Mouse (Mus musculus) spleen, adult 2 months (tissue): ENCODE measurements around the gene Dock4. TPM values are rescaled to one million over a fixed set of nuclear protein-coding genes. Genes with fewer than 3 reads are reported as not detected.

ENCODE experiments used
- DNase-seq, 2 experiments: peaks; one replicate each; pipeline versions ENCODE4 v3.0.0 to v3.0.0-alpha.2; 2012 to 2021; ENCODE audit warnings: low spot score in 2 of 2, low read depth in 1 of 2
- H3K27ac ChIP-seq: fragments of 200-500 bp; 2 replicates; pipeline ENCODE4 v1.5.1; 2012; ENCODE audit warnings: low read length, inconsistent platforms; ENCODE audit not compliant: insufficient read depth
- H3K27me3 ChIP-seq: fragments of 200-500 bp; 2 replicates; pipeline ENCODE4 v1.6.1; 2012; ENCODE audit warnings: mild to moderate bottlenecking, moderate library complexity, low read length, inconsistent platforms; ENCODE audit not compliant: control insufficient read depth, insufficient read depth
- H3K36me3 ChIP-seq: fragments of 200-500 bp; 2 replicates; pipeline ENCODE4 v1.6.1; 2012; ENCODE audit warnings: mild to moderate bottlenecking, low read length, inconsistent platforms; ENCODE audit not compliant: control insufficient read depth, insufficient read depth
- H3K4me1 ChIP-seq: fragments of 200-500 bp; 2 replicates; pipeline ENCODE4 v1.6.1; 2011; ENCODE audit warnings: inconsistent platforms; ENCODE audit not compliant: control insufficient read depth, insufficient read depth, insufficient read length
- H3K4me3 ChIP-seq: fragments of 200-500 bp; 2 replicates; pipeline ENCODE4 v1.5.1; 2011; ENCODE audit warnings: mild to moderate bottlenecking, inconsistent platforms; ENCODE audit not compliant: insufficient read depth, insufficient read length; ENCODE audit errors: extremely low read depth
- CTCF ChIP-seq: fragments of 200-500 bp; IDR thresholded peaks from 2 replicates; pipeline ENCODE4 v1.5.1; 2011; ENCODE audit warnings: mild to moderate bottlenecking, inconsistent platforms; ENCODE audit not compliant: insufficient read depth, insufficient read length, insufficient replicate concordance; ENCODE audit errors: extremely low read depth
- POLR2A ChIP-seq: fragments of 200-500 bp; IDR thresholded peaks from 2 replicates; pipeline ENCODE4 v1.6.1; 2011; ENCODE audit warnings: low read depth, low read length, inconsistent platforms
- WGBS: fragments of 180-500 bp; shearing (Covaris S2); methylation state at CpG from one replicate; pipeline ENCODE4 v1.1.7; 2018; 5-methylcytosine and 5-hydroxymethylcytosine counted together
- polyA plus RNA-seq: library from polyadenylated mRNA; depleted of rRNA; stranded (reverse); fragments of >200 nt; gene quantifications from 2 replicates; pipeline ENCODE4 v1.2.3, GENCODE M21; 2012

Gene Dock4
- polyA plus RNA-seq, 1 experiment: 2.3 TPM

DNA sequence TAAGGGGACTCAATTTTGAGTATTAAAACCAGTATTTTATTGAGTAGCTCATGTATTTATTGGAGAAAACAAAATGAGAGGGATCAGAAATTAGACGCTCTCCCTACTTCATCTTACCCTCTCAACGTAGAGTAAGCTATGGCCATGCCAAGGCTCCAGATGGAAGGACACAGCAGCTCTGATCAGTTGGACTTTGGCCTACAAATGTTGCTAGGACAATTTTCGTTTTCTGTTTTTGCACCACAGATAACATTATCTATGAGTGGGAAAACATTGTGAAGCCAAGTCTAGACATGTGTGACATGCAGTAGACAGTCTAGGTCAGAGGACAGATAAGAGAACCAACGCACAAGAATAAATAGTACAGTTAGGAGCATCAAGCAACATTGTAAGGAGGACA lies 28.5 kb upstream of the Dock4 start:
- no peak overlapping the region for H3K4me3 ChIP-seq
- no peak for TF ChIP-seq CTCF
- no peak for TF ChIP-seq POLR2A
- no peak overlapping the region for H3K27ac ChIP-seq
- H3K4me1 ChIP-seq: no peaks in the 10 kb centered on the region; the same call in 1 of the 2 replicates
- no peaks in the 10 kb centered on the region for H3K36me3 ChIP-seq
- WGBS: 90% methylated on average over 4 of the region's 4 CpGs
- DNase-seq: no peak
- H3K27me3 ChIP-seq: no peaks in the 10 kb centered on the region

DNA sequence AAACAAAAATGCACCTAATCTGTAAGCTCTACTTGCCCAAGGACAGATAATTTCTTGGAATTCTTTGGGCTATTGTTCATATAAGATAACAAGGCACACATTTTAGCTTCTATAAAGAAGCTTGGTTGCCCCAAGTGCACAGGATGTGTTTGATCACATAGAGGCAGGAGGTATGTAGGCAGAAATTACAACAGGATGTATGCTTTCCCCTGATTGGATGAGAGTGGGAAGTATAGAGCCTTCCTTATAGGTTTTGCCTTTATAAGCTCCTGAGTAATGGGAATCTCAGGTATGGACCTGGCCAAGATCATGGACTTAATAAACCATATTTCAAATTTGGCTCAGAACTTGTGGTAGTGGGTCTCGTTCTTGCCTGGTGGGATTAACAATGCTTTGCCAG lies 20.8 kb upstream of the Dock4 start:
- 88% methylated on average over 1 of the region's 1 CpGs for WGBS
- no peak for DNase-seq
- no peak overlapping the region for H3K4me3 ChIP-seq

GRCm38 (mm10) chr12:40427606-40428005 lies 18.1 kb upstream of the Dock4 start:
- H3K4me1 ChIP-seq: peaks cover 4% of the 10 kb centered on the region; the same call in 1 of the 2 replicates
- no peak overlapping the region for H3K4me3 ChIP-seq
- H3K27ac ChIP-seq: no peak overlapping the region
- 67% methylated on average over 10 of the region's 10 CpGs for WGBS
- H3K36me3 ChIP-seq: no peaks in the 10 kb centered on the region
- DNase-seq: no peak
- TF ChIP-seq CTCF (no peak), POLR2A (no peak)
- H3K27me3 ChIP-seq: no peaks in the 10 kb centered on the region

More for the DNA sequence above, 20.8 kb upstream of the Dock4 start:
- TF ChIP-seq POLR2A: no peak
- TF ChIP-seq CTCF: no peak
- no peaks in the 10 kb centered on the region for H3K36me3 ChIP-seq
- H3K27ac ChIP-seq: no peak overlapping the region
- H3K27me3 ChIP-seq: no peaks in the 10 kb centered on the region
- H3K4me1 ChIP-seq: peaks cover 4% of the 10 kb centered on the region; the same call in 1 of the 2 replicates

- Histone ChIP-seq H3K4me1 (peaks cover 4% of the 10 kb centered on the region; the same call in 1 of the 2 replicates), H3K27ac (no peak overlapping the region), H3K27me3 (no peaks in the 10 kb centered on the region), H3K4me3 (no peak overlapping the region), H3K36me3 (no peaks in the 10 kb centered on the region)
- TF ChIP-seq CTCF: no peak
- no peak for TF ChIP-seq POLR2A
- DNase-seq: no peak
- 96% methylated on average over 3 of the region's 3 CpGs for WGBS
Measured at GRCm38 (mm10) chr12:40429976-40430375, 15.8 kb upstream of the Dock4 start.

DNA sequence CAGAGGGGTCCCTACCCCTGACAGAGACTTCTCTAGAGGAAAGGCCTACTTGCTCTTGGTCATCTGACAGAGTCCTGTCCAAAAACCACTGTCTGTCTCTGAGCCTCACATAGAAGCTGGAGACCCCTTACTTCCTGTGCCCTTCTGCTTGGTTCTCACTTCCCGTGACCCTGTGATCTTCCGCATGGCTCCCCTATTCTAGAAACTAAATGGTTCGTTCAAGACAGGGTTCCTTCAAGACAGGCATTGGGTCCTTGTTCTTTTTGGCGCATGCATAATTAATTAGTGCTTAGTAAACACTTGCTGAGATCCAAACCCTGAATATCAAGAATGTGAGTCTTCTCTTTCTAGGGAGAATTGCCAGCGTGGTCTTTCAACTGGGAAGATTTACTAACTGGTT lies 14.7 kb upstream of the Dock4 start:
- H3K27me3 ChIP-seq: no peaks in the 10 kb centered on the region
- TF ChIP-seq CTCF: no peak
- no peak for TF ChIP-seq POLR2A
- no peak overlapping the region for H3K4me3 ChIP-seq
- H3K27ac ChIP-seq: no peak overlapping the region; the same call in 1 of the 2 replicates
- DNase-seq: no peak
- 88% methylated on average over 5 of the region's 5 CpGs for WGBS
- peaks cover 4% of the 10 kb centered on the region; the same call in 1 of the 2 replicates for H3K4me1 ChIP-seq
- no peaks in the 10 kb centered on the region for H3K36me3 ChIP-seq

GRCm38 (mm10) chr12:40434101-40434500 lies 11.7 kb upstream of the Dock4 start:
- WGBS: 68% methylated on average over 3 of the region's 3 CpGs
- no peak for DNase-seq
- Histone ChIP-seq H3K36me3 (no peaks in the 10 kb centered on the region), H3K4me3 (no peak overlapping the region), H3K4me1 (no peaks in the 10 kb centered on the region), H3K27me3 (no peaks in the 10 kb centered on the region), H3K27ac (no peak overlapping the region)
- TF ChIP-seq POLR2A: no peak
- no peak for TF ChIP-seq CTCF

DNA sequence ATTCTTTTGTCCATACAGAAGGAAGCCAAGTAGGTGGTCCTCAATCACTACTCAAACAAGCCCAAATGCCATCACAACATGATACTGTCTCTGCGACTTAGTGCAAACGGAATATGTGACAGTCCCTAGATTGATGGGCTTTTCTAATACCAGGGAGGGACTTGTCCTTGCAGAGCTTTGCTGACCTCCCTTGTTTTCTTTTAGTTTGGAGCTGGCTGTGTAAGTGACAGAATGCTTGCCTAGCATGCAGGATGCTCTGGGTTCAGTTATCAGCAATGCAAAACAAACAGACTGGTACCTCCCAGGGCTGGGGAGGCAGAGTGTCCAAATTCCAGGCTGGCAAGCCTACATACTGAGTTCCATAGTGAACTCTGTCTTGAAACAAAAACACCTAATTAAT lies 7.7 kb upstream of the Dock4 start:
- H3K27me3 ChIP-seq: no peaks in the 10 kb centered on the region
- no peak overlapping the region for H3K4me3 ChIP-seq
- no peak for DNase-seq
- no peak for TF ChIP-seq POLR2A
- no peak for TF ChIP-seq CTCF
- no peaks in the 10 kb centered on the region for H3K4me1 ChIP-seq
- no peaks in the 10 kb centered on the region for H3K36me3 ChIP-seq
- H3K27ac ChIP-seq: no peak overlapping the region
- 86% methylated on average over 2 of the region's 2 CpGs for WGBS
